13 mouse cellular contexts compared by ENCODE assay signal in genomic region chr7:40575971-40576370, GRCm38 (mm10).
"Had no signal": no experiment of that assay in that cellular context is flagged by ENCODE, and none has a peak within 500 bp of the region (broad histone marks: within the 10 kb centered on the region; RNA-seq: fewer than 3 reads in every experiment).

No protein-coding gene starts in this region.

- DNase-seq: gastrocnemius, postnatal 14 days; gastrocnemius, postnatal 36 days; heart, adult 2 months; heart, postnatal 14 days; heart, postnatal 36 days; kidney, adult 11 months; kidney, adult 2 months; kidney, adult 9 months; kidney, postnatal 14 days; kidney, postnatal 36 days; layer of hippocampus, adult 9-11 months; layer of hippocampus, postnatal 36 days; left cerebral cortex, postnatal 4 days had no signal
